Mouse (Mus musculus) CD4-positive naive resting alpha-beta T cell, adult 76 days (primary cell): Measurements from ENCODE around the gene Ly6g6c. TPM values are rescaled to one million over a fixed set of nuclear protein-coding genes. Genes with fewer than 3 reads are reported as not detected.

ENCODE experiments used
- total RNA-seq: library from RNA; stranded (reverse); gene quantifications from one replicate; pipeline ENCODE4 v1.2.4, GENCODE M21; 2023

Ly6g6c gene
- total RNA-seq, 1 experiment from 2014 or later, result not detected

Other genes with a start within 250 kb of the Ly6g6c start
- 55.8 TPM for gene Stk19, start 228.4 kb upstream of the Ly6g6c start, total RNA-seq
- gene Dxo, start 228.4 kb upstream of the Ly6g6c start, total RNA-seq, result 86.0 TPM
- 121 TPM for gene Skiv2l, start 215.2 kb upstream of the Ly6g6c start, total RNA-seq
- gene Nelfe, start 215.0 kb upstream of the Ly6g6c start, total RNA-seq, result 22.0 TPM
- 0.64 TPM for gene Cfb, start 202.9 kb upstream of the Ly6g6c start, total RNA-seq
- gene Zbtb12, start 185.9 kb upstream of the Ly6g6c start, total RNA-seq, result 4.4 TPM
- 0.38 TPM for gene Gm20547, start 183.3 kb upstream of the Ly6g6c start, total RNA-seq
- gene C2, start 167.1 kb upstream of the Ly6g6c start, total RNA-seq, result 1.6 TPM
- 113 TPM for gene Ehmt2, start 166.9 kb upstream of the Ly6g6c start, total RNA-seq
- not detected for gene Slc44a4, start 150.9 kb upstream of the Ly6g6c start, total RNA-seq
- 44.2 TPM for gene Neu1, start 134.1 kb upstream of the Ly6g6c start, total RNA-seq
- 97.6 TPM for gene Hspa1b, start 106.2 kb upstream of the Ly6g6c start, total RNA-seq
- not detected for gene Gm20481, start 95.5 kb upstream of the Ly6g6c start, total RNA-seq
- gene Hspa1a, start 93.2 kb upstream of the Ly6g6c start, total RNA-seq, result 57.4 TPM
- gene Hspa1l, start 92.7 kb upstream of the Ly6g6c start, total RNA-seq, result not detected
- gene Lsm2, start 83.5 kb upstream of the Ly6g6c start, total RNA-seq, result 24.0 TPM
- gene Vars, start 64.4 kb upstream of the Ly6g6c start, total RNA-seq, result 85.0 TPM
- not detected for gene Vwa7, start 48.8 kb upstream of the Ly6g6c start, total RNA-seq
- 1.4 TPM for gene Sapcd1, start 37.4 kb upstream of the Ly6g6c start, total RNA-seq
- 3.2 TPM for gene Msh5, start 18.6 kb upstream of the Ly6g6c start, total RNA-seq
- gene Clic1, start 15.4 kb upstream of the Ly6g6c start, total RNA-seq, result 137 TPM
- gene Ddah2, start 6.4 kb upstream of the Ly6g6c start, total RNA-seq, result 0.70 TPM
- not detected for gene Mpig6b, start 796 bp downstream of the Ly6g6c start, total RNA-seq
- not detected for gene Ly6g6e, start 11.5 kb downstream of the Ly6g6c start, total RNA-seq
- gene Ly6g6d, start 12.7 kb downstream of the Ly6g6c start, total RNA-seq, result not detected
- not detected for gene Ly6g6f, start 20.2 kb downstream of the Ly6g6c start, total RNA-seq
- gene Abhd16a, start 23.9 kb downstream of the Ly6g6c start, total RNA-seq, result 60.6 TPM
- gene Ly6g5c, start 42.9 kb downstream of the Ly6g6c start, total RNA-seq, result not detected
- 1.5 TPM for gene Ly6g5b, start 50.0 kb downstream of the Ly6g6c start, total RNA-seq
- 28.7 TPM for gene Gpank1, start 56.1 kb downstream of the Ly6g6c start, total RNA-seq
- 118 TPM for gene Csnk2b, start 56.7 kb downstream of the Ly6g6c start, total RNA-seq
- gene D17H6S53E, start 61.0 kb downstream of the Ly6g6c start, total RNA-seq, result 15.3 TPM
- gene Apom, start 66.7 kb downstream of the Ly6g6c start, total RNA-seq, result not detected
- 487 TPM for gene Bag6, start 69.8 kb downstream of the Ly6g6c start, total RNA-seq
- 292 TPM for gene Prrc2a, start 99.5 kb downstream of the Ly6g6c start, total RNA-seq
- gene Aif1, start 110.7 kb downstream of the Ly6g6c start, total RNA-seq, result 8.6 TPM
- 9.5 TPM for gene Lst1, start 123.1 kb downstream of the Ly6g6c start, total RNA-seq
- gene Ltb, start 129.1 kb downstream of the Ly6g6c start, total RNA-seq, result 417 TPM
- 11.3 TPM for gene Tnf, start 136.6 kb downstream of the Ly6g6c start, total RNA-seq
- 15.7 TPM for gene Lta, start 140.0 kb downstream of the Ly6g6c start, total RNA-seq
- not detected for gene Gm16181, start 155.4 kb downstream of the Ly6g6c start, total RNA-seq
- gene Atp6v1g2, start 168.3 kb downstream of the Ly6g6c start, total RNA-seq, result 1.00 TPM
- gene Nfkbil1, start 170.4 kb downstream of the Ly6g6c start, total RNA-seq, result 9.4 TPM
- 422 TPM for gene Ddx39b, start 176.4 kb downstream of the Ly6g6c start, total RNA-seq
- 2,346 TPM for gene H2-D1, start 197.3 kb downstream of the Ly6g6c start, total RNA-seq